Mouse (Mus musculus): Measurements from ENCODE around the gene Tshz2. TPM values are rescaled to one million over a fixed set of nuclear protein-coding genes. Genes with fewer than 3 reads are reported as not detected.

The Tshz2 gene
- total RNA-seq, 2 experiments from 2014 or later: 9.4 to 11.5 TPM

DNA sequence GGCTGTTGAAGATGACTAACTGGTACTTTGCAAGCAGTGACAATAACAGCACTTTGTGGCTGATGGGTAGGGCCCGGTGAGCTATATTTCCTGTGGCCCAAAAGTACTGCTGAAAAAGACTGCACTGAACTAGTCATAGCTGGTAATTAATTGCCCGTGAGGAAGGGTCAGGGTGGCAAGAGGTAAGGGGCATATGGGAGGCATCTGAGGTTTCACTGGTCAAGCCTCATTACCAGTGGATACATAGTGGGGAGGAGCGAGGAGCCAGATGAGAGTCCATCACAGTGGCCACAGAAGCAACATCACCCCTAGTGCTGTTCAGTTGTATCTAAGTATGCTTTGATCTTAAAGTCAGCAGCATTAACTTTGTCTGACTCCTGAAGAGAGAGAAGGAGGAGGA, 2.7 kb upstream of the Tshz2 start:
- no peak for DNase-seq (ENCODE audit: low spot score)

DNA sequence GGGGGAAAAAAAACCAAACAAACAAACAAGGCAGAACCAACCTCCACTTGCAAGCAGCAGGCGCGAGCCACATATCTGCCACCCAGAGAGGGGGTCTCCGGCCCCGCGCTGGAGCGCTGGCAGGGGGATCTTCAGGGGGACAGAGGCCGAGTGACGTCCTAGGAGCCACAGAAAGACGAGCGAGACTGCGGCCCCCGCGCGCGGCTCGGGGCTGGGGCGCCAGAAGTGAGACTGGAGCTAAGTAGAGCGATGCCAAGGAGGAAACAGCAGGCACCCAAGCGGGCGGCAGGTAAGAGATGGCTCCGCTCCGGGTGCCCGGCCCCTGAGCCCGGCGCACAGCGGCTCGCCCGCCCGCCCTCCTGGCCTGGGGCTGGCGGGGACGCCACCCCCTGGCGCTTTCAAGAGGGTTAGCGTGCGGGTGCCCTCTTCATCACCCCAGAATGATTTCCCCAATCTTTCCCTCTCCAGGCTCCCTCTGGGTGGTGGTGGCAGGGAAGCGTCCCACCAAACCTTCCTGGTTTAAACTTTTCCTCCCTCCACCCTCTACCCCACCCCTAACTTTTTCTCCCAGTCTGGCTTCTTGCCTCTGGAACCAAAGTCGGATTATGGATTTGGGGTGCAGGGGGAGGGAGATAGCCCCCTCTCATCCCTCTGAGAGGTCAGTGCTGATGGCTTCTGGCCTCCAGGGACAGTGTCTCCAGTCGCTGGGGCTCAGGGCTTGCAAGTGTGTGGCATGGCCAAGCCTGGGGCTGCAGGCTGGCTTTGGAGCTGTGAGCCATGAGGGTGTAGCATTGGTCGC, 877 bp downstream of the Tshz2 start:
- DNase-seq (ENCODE audit: low spot score): peak; percentile 30

DNA sequence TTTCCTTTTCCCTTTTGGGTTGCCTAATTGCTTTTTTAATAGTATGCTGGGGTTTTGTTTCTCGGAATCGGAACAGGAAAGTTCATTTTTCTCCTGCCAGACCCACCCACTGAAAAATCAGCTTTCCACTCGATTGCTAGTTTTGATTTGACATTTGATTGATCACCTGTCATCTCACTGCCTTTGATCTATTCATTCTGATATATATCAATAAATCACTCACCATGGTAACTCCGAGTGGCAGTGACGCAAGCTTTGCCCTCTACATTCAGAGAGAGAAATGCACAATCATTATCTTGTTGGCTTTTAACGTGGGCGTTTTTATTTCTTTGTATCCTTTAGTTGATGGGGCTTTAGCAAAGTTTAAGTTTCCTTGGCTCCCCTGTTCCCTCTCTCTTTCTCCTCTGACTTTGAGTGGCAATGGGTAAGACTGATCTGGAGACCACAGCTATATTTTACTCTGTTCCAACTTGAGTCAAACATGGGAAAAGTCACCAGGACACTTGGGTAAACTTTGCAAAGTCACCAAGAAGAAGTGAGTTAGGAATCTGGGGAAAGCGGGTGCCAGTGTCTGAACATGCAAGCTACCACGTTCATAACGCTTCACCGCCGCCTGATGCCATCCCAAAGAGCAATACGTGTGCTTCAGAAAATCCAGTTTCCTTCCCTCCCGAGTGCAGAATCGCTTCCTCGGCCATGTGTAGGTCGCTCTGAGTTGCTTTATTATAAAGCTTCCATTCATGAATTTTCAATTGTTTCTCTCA, 2.0 kb downstream of the Tshz2 start:
- DNase-seq (ENCODE audit: low spot score): no peak

DNA sequence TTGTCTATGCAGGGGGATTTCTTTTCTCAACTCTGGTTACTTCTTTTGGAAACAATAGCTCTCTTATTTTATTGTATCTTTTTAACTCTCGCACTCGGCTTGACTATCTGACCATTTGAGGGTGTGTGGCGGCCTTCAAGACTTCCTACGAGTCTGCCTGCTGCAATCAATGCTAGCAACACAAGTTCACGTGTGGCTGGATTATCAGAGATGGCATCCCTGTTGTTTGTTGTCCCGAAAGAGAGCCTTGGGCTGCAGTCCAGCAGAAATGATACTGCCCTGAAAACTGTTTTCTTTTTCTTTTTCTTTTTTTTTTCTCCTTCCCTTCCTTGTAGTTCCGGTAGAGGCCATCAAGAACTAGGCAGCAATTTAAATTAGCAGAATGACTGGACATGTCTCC, 2.6 kb downstream of the Tshz2 start:
- DNase-seq (ENCODE audit: low spot score): no peak

DNA sequence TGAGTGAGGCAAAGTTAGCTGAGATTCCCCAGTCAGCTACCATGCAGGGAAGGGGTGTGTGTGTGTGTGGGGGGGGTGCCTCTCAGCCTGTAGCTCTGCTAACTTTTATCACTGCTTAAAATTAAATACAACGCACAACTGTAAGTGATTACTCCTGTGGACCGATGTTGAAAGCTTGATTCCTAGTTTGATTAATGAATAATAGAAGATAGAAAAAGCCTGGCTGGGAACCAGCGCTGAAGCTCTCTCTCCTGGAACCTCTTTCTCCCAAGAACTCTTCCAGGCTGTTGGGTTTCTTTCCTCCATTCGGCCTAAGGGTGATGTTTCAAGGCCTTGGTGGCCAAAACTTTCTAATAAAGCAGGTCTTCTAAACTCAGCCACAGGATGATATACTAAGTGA, 3.6 kb downstream of the Tshz2 start:
- no peak for DNase-seq (ENCODE audit: low spot score)

DNA sequence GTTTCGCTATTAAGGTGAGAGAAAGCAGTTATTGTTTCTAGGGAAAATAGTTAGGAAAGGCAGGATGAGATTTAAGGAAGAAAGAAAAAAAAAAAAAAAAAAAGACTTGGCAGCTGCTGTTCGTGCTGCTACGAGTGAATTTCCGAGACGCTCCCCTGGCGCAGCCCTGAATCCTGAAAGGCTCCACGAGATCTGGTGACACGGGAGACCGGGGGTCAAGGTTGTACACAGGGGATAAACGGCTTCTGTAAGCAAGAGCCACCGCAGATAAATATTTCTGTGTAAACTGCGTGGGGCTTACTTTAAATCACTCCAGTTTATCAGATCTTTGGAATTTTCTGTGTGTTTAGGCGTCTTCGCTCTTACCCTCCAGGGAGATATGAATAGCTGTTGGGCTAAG, 8.7 kb downstream of the Tshz2 start:
- no peak for DNase-seq (ENCODE audit: low spot score)

DNA sequence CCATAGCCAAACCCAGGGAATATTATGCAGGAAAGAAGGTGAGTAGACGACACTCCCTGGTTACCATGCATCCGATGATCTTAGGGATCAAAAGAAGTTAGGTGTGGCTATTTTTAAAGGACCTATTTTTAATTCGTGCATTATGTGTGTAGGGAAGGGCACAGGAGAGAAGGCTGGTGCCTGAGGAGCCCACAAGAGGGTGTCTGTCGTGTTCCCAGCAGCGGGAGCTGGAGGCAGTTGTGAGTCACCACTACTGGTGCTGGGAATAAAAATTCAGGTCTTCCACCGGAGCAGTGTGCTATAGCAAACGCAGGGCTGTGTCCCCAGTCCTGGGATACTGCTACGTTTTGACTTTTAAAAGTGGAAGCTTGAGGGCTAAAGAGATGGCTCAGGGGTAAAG, 9.6 kb downstream of the Tshz2 start:
- no peak for DNase-seq (ENCODE audit: low spot score)

DNA sequence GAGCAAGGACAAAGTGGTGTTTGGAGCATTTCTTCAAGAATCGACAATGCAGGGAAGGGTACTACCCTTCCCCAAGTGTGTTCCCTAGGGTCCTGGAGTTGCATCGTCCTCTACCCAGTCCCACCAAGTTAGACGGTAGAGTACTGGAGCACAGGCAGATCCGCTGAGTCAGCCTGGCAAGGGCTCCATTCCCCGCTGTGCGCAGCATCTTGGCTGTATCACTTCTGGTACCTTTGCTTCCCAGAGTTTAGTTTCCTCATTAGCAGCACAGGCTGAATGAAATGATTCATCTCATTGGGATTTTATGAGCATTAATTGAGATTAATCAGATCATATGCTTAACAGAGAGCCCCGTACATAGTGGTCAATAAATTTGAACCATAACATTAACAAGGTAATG, 14.3 kb downstream of the Tshz2 start:
- no peak for DNase-seq (ENCODE audit: low spot score)

DNA sequence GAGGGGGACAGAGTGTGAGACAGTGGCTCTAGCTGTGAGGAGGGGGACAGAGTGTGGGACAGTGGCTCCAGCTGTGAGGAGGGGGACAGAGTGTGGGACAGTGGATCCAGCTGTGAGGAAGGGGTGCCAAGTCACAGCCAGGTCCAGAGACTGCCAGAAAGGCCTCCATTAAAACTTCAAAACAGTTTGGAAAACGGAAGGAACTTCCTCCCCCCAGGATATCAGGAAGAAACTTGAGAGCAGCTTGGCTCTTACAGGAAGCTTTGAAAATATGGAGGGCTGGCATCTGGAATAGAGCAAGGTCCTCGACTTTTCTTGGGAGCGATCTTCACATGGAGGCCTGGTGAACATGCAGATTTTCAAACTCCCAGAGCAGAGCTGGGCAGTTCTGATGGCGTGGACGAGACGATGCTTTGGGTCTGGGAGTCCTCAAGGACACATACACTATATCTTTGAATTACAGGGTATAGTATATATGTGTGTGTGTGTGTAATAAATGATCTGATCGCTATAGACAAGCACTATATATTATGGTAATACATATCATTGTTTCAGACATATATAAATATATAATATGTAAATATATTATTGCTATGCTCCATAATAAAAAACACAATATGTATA, 16.6 kb downstream of the Tshz2 start:
- no peak for DNase-seq (ENCODE audit: low spot score)

DNA sequence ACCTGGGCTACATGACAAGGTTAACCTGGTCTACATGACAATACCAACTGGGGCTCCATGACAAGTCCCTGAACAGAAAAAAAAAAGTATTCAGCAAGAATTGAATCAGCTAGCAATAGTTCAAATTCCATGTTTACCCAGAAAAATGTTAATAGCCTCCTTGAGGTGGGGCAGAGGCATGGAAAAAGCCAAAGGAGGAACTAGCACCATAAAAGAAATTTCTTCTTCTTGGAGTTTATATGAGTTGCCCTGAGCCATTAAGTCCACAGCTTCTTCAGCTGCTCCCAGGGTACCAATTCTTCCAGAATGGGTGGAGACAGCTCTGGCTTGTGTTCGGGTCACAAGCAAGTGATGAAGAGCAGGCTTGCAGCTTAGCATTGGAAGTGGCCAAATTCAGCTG, 20.5 kb downstream of the Tshz2 start:
- DNase-seq (ENCODE audit: low spot score): no peak

DNA sequence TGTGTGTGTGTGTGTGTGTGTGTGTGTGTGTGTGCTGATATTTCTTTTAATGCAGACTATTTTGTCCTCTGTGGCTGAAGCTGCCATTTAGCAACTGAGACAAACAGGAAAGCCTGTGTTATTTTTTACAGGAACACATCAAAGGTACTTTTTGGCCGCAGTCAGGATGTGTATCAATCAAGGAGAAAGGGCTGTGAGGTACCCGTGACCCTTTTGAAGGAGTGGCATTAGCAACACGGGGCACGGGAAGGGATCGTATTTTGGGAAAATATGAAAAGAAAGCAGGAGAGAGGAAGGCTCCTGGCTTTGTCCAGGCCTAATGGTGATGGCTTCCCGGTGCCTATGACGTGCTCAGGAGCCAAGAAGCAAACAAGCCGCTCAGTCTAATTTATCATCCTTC, 31.0 kb downstream of the Tshz2 start:
- DNase-seq (ENCODE audit: low spot score): no peak

DNA sequence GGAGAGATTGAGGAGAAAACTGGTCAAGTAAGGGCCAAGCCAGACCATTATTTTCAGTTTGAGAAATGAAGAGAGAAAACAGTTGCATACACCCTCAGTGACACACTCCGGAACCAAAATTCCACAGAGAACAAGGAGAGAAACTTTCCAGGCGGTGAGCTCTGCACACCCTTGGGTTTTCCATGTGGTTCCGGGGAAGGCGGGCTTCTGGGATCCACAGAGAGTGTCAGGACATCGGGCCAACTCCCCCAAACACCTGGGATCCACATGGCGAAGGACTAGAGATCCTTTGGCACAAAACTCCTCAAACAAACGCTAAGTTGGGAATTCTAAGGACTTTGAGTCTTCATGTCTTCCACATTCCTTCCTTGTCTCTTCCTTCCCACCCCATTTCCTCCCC, 38.5 kb downstream of the Tshz2 start:
- no peak for DNase-seq (ENCODE audit: low spot score)

DNA sequence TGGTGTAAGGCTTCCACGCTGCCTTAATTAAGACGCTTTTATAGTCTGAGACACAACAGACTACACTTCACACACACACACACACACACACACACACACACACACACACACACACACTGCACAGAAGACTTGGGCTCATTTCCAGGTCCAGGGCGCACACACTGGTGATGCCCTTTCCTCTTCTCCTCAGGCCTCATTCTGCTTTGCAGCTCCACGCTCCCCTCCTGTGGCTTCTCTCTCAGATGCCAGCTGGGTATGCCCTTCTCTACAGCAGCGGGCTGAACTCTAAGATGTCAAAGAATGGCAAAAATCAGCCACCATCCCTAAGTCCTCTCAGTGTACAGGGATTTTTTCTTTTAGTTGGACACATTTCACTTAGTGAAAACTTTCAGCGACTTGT, 41.0 kb downstream of the Tshz2 start:
- no peak for DNase-seq (ENCODE audit: low spot score)

DNA sequence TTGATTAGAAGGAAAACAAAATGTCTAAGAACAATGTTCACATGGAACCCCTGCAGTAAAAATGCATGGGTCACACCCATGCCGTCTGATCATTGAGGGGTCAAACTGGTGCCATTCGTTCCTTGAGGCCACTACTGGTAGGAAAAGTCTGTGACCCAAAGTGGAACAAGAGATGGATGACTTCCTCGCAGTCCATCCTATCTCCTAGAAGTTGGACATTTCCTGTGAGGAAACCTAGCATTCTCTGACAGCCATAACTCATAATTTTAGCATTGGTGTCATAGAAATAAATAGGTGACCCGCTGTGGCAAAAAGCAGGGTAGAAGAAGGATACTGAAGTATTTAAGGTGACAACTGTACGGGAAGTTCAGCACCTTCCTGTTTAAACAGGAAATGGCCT, 41.4 kb downstream of the Tshz2 start:
- no peak for DNase-seq (ENCODE audit: low spot score)

DNA sequence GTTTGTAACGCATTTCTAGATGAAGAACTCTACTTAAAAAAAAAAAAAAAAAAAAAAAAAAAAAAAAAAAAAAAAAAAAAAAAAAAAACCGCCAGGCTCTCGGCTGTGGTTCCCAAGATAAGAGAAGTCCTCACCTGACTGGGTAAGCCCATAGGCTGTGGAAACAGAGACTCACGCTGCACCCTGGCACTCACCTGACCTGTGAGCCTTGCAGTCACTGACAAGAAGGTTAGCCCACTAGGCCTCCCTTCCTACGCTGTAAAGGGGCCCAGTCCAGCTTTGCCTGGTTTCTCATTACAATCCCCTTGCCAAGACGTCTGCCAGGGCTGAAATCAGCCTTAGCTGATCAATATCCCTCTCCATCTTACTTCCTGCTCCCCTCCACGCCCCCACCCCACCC, 46.5 kb downstream of the Tshz2 start:
- DNase-seq (ENCODE audit: low spot score): no peak

DNA sequence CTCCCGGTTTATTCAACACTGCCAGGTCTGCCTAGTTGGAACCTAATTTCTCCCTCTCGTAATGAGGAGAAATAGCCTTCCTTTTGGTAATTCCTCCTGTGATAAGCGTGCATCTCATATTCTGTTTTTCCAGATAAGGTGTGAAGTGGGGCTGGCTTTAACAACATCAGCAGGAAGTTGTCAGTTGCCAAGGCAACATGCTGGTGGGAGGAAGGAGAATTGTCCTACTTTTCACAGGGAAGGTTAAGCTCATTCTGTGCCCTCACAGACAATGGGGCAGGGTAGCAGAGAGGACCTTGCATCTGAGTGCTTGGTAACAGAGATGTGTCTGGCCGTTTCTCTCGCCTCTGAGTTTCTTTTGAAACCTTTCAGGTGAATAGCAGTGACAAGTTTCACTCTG, 47.1 kb downstream of the Tshz2 start:
- DNase-seq (ENCODE audit: low spot score): no peak

DNA sequence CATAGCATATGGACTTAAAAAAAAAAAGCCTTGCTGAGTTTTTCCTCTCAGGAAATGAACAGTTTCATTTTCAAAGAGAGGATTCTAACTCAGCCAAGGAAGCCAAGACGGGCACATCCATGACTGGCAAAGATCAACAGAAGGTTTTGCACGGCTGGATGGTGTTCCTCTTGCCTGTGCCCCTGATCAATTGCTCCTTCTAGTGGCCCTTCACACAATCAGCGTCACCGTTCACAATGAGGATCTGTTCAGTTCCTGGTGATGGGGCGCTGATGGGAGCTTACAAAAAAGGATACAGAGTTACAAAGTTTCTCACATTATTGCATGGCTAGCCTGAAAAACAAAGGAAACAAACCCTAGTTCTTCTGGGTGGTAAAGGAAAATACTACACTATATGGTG, 52.4 kb downstream of the Tshz2 start:
- no peak for DNase-seq (ENCODE audit: low spot score)

DNA sequence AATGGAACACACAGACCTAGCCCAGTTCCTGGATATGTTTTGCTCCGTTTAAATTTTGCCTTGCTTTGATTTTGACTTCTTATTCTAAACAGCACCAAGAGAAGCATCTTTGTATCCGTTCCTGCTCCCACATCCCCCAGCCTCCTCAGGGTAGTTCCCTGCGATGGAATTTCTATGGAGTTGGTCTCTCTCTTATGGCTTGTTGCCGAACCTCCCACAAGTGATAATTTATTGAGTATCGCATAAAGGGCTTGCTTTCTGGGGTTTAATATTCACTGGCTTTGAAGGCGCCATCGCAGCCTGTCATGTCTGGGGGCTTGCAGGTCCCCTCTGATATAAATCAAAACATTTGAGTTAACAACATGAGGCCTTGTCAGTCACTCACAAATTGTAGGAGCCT, 52.9 kb downstream of the Tshz2 start:
- no peak for DNase-seq (ENCODE audit: low spot score)

DNA sequence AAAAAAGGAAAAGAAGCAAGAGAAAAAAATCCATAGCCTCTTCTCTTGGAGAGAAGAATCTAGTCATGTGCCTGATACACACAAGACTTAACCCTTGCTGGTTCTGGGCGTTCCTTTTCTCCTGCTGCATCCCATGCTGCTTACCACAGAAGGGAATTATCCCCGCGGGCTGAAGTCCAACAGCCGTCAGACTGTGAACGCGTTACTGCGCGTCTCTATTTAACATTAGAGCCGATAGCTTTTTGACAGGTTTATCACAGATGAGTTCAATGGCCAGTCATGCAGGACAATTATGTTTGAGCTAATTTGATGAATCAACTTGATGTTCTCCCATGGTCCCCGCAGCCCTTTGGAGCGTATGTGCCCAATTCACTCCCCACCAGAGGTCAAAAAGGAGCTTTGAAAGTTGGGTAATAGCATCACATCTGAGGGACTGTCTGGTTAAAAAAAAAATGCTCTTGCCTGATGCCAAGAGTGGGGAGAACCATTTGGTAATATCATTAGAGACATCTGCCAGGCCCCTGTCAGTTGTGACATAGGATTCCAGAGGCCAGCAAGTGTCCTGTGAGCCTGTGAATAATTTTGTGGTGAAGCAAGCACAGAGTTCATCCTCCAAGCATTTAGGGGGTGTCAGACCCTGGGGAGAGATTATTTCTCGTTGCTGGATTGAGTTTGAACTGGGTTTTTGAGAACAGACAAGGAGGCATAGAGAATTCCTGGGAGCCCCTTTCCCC, 54.1 kb downstream of the Tshz2 start:
- peak; percentile 57 for DNase-seq (ENCODE audit: low spot score)

DNA sequence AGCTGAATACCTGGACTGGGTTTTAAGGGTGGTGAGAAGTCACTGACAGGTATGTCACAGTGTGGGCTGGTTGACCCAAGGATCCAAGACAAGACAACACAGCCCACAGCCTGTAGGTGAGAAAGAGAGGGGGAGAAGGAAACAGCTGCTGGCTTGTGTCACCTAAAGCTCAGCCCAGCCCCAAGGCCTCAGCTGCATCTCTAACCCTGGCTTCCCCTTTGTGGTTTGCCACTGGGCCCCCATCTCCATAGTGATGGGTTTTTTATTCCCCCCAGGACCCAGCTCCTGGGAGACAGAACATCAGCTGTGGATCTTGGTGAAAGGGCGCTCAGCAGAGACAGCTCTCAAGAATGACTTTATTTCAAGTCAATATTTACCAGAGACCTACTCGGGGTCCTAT, 57.2 kb downstream of the Tshz2 start:
- DNase-seq (ENCODE audit: low spot score): no peak

DNA sequence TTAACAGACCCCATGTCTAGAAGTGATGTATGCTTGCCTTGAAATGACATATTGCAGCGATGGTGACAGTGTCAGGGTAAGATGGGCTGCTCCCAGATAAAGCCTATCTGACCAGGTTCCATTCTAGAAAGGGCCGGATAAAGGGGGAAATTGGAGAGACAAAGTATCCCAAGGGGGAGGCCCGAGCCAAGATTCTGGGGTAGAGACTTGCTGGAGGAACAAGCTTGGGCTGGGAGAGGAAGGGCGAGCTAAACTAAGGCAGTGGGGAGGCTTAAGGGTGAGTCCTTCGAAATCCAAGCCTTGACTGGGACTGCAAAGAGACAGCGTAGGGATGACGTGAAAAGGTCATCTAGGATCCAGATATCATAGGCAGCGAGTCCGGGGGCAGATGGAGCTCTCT, 61.7 kb downstream of the Tshz2 start:
- peak; percentile 44 for DNase-seq (ENCODE audit: low spot score)

DNA sequence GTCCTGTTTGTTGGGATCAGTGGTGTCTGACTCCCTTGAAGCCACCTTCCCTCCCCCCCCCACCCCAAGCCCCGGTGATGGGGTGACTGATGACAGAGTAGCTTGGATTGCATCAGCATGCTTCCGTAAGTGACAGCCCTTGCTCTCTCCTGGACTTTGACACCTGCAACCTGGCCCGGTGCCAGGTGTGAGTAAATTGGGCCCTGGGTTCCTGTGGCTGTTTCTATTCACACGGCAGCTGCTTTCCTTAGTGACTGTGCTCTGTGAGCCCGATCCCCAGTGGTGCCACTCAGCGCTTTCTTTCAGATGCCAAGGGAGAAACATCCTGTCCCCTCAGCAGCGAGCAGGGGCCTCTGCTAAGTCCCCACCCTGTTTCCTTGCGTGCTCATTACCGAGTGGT, 62.2 kb downstream of the Tshz2 start:
- no peak for DNase-seq (ENCODE audit: low spot score)
